ENCODE assay signal across 9 mouse cellular contexts in genomic region chr8:69936050-69936794, GRCm38 (mm10). TPM values are rescaled to one million over a fixed set of nuclear protein-coding genes. Genes with fewer than 3 reads are reported as not detected.
DNase-seq lines count a peak whose midpoint lies in the region; ATAC-seq and TF ChIP-seq lines count a peak whose summit lies in the region.
"Had no signal": no experiment of that assay in that cellular context is flagged by ENCODE, and none has a peak within 500 bp of the region (broad histone marks: within the 10 kb centered on the region; RNA-seq: fewer than 3 reads in every experiment).

No protein-coding gene starts in this region.

- H3K4me3 ChIP-seq in heart, adult 2 months = no peak overlapping the region
- no peak overlapping the region for H3K4me3 ChIP-seq in stomach, postnatal 0 days (ENCODE audit: low read depth, low read length)

- TF ChIP-seq POLR2A in heart, adult 2 months (IDR thresholded peaks at IDR 0.05; ENCODE audit: insufficient read depth, low read depth, low read length) = no peak

- peaks cover 3% of the 10 kb centered on the region for H3K36me3 ChIP-seq in heart, adult 2 months (ENCODE audit: control insufficient read depth, insufficient read depth, low read length)
- H3K36me3 ChIP-seq in stomach, postnatal 0 days (ENCODE audit: control insufficient read depth, insufficient read depth, low read length) = no peaks in the 10 kb centered on the region

- intact Hi-C loops in heart, adult 2 months (cut with DNase I) = loop anchor here (2.0 kb wide), 1 partner anchor 37 kb away; no protein-coding TSS in a partner anchor

- peak overlapping the region; percentile 67 for H3K27ac ChIP-seq in heart, adult 2 months
- peak overlapping the region; percentile 63 for H3K27ac ChIP-seq in stomach, postnatal 0 days (replicated peaks)

- H3K4me2 ChIP-seq in stomach, postnatal 0 days (replicated peaks; ENCODE audit: low read depth) = no peak overlapping the region

- no peaks in the 10 kb centered on the region for H3K9me3 ChIP-seq in stomach, postnatal 0 days (ENCODE audit: control insufficient read depth, low read length)

- ATAC-seq in stomach, postnatal 0 days (ENCODE audit: low FRiP score, low TSS enrichment) = peak; percentile 86

- no peak for TF ChIP-seq EP300 in heart, adult 2 months (IDR thresholded peaks at IDR 0.05; ENCODE audit: insufficient read depth, low read depth, low read length)
- no peak for TF ChIP-seq EP300 in stomach, postnatal 0 days (optimal IDR thresholded peaks at IDR 0.05)

- 32% methylated on average over 7 of the region's 7 CpGs for WGBS in heart, adult 2 months
- 44% methylated on average over 7 of the region's 7 CpGs for WGBS in stomach, postnatal 0 days

- peaks cover 40% of the 10 kb centered on the region for H3K4me1 ChIP-seq in heart, adult 2 months (ENCODE audit: control insufficient read depth, insufficient read depth, low read length)
- 0 out of 2 replicates have a peak, but pooled peaks cover 2% of the 10 kb centered on the region for H3K4me1 ChIP-seq in stomach, postnatal 0 days (replicated peaks; ENCODE audit: control insufficient read depth, insufficient read depth)

- no peaks in the 10 kb centered on the region for H3K27me3 ChIP-seq in heart, adult 2 months (ENCODE audit: control insufficient read depth, insufficient read depth, low read length)
- H3K27me3 ChIP-seq in stomach, postnatal 0 days (ENCODE audit: control insufficient read depth, insufficient read depth, low read length) = no peaks in the 10 kb centered on the region

- peak; percentile 50 for DNase-seq in 416B (ENCODE audit: low read depth)
- DNase-seq in ZHBTc4 (ENCODE audit: low read depth, low spot score) = peak; percentile 99
- DNase-seq in heart, adult 2 months = peak in 1 of 2 experiments; percentile 53
- peak; percentile 61 to 72 for DNase-seq in kidney, adult 8-10 months
- DNase-seq in lung, postnatal 10 days = peak; percentile 90
- peak; percentile 50 for DNase-seq in stomach, postnatal 0 days (ENCODE audit: low spot score)
- no peak for DNase-seq in ovary, postnatal 36 days (ENCODE audit: low spot score)
- DNase-seq in adrenal gland, postnatal 4 days (ENCODE audit: low spot score in 2 of 2) = no peak

- no peak for TF ChIP-seq CTCF in heart, adult 2 months (IDR thresholded peaks at IDR 0.05)
- no peak for TF ChIP-seq CTCF in stomach, postnatal 0 days (IDR thresholded peaks at IDR 0.05; ENCODE audit: low read depth)

- peaks cover 5% of the 10 kb centered on the region for H3K79me2 ChIP-seq in heart, adult 2 months (replicated peaks; ENCODE audit: control insufficient read depth, insufficient read depth, low read length)

- no peak overlapping the region for H3K9ac ChIP-seq in heart, adult 2 months (ENCODE audit: low read depth, low read length)
- 0 out of 2 replicates have a peak overlapping the region, but pooled peaks have one; percentile 9 for H3K9ac ChIP-seq in stomach, postnatal 0 days (ENCODE audit: low read length)

RNA-seq across cellular contexts. Expression of gene Yjefn3, which starts 33.7 kb away (rescaled TPM):
- 10 to 100 TPM; 13.3 to 16.8 TPM for total RNA-seq in heart, adult 2 months (2021)
- 11.5 and 14.2 TPM in 2 replicates for polyA plus RNA-seq in heart, adult 2 months (2012; rRNA removed)
- polyA plus RNA-seq in stomach, postnatal 0 days (2015; fragmentation: Nextera tagmentation; extraction: Ambion mirVana) = 1.6 and 2.7 TPM in 2 replicates
- 1 to 10 TPM; 1.6 to 2.3 TPM for total RNA-seq in adrenal gland, postnatal 4 days (2021)
- total RNA-seq: common myeloid progenitor, adult 5-6 weeks had no signal

RNA-seq across cellular contexts. Expression of gene Ndufa13, which starts 33.9 kb away (rescaled TPM):
- total RNA-seq in heart, adult 2 months (2021) = 100 to 1,000 TPM; 417 to 492 TPM
- polyA plus RNA-seq in heart, adult 2 months (2012; rRNA removed) = 443 and 488 TPM in 2 replicates
- polyA plus RNA-seq in stomach, postnatal 0 days (2015; fragmentation: Nextera tagmentation; extraction: Ambion mirVana) = 199 and 205 TPM in 2 replicates
- total RNA-seq in adrenal gland, postnatal 4 days (2021) = 100 to 1,000 TPM; 133 to 137 TPM

RNA-seq across cellular contexts. Expression of gene Tssk6, which starts 34.2 kb away (rescaled TPM):
- total RNA-seq in heart, adult 2 months (2021) = under 1 TPM; 0.16 to 0.23 TPM
- 0.23 and 0.49 TPM in 2 replicates for polyA plus RNA-seq in heart, adult 2 months (2012; rRNA removed)
- polyA plus RNA-seq in stomach, postnatal 0 days (2015; fragmentation: Nextera tagmentation; extraction: Ambion mirVana) = 2.1 and 2.7 TPM in 2 replicates
- total RNA-seq in adrenal gland, postnatal 4 days (2021) = under 1 TPM; 0.73 to 0.76 TPM
- total RNA-seq: common myeloid progenitor, adult 5-6 weeks had no signal

RNA-seq across cellular contexts. Expression of gene Cilp2, which starts 48.7 kb away (rescaled TPM):
- 1 to 10 TPM; 1.5 to 1.9 TPM for total RNA-seq in heart, adult 2 months (2021)
- polyA plus RNA-seq in heart, adult 2 months (2012; rRNA removed) = 11.2 and 16.8 TPM in 2 replicates
- 0.30 and 0.36 TPM in 2 replicates for polyA plus RNA-seq in stomach, postnatal 0 days (2015; fragmentation: Nextera tagmentation; extraction: Ambion mirVana)
- 1 to 10 TPM in 1 of 2 experiments, under 1 TPM in 1; 0.50 to 1.4 TPM for total RNA-seq in adrenal gland, postnatal 4 days (2021)
- total RNA-seq: common myeloid progenitor, adult 5-6 weeks had no signal

RNA-seq across cellular contexts. Expression of gene Gatad2a, which starts 60.0 kb away (rescaled TPM):
- 10 to 100 TPM; 36.4 TPM for total RNA-seq in heart, adult 2 months (2021)
- polyA plus RNA-seq in heart, adult 2 months (2012; rRNA removed) = 23.7 and 24.7 TPM in 2 replicates
- polyA plus RNA-seq in stomach, postnatal 0 days (2015; fragmentation: Nextera tagmentation; extraction: Ambion mirVana) = 32.4 and 36.4 TPM in 2 replicates
- 100 to 1,000 TPM in 1 of 2 experiments, 10 to 100 TPM in 1; 91.5 to 106 TPM for total RNA-seq in adrenal gland, postnatal 4 days (2021)

Comparison
In these comparisons a context has a peak if more than half of its experiments do, and no peak if none do; other contexts are left out.
1. DNase-seq: peak in 416B (single experiment), ZHBTc4 (single experiment), kidney, adult 8-10 months (2 of 2), lung, postnatal 10 days (single experiment) and stomach, postnatal 0 days (single experiment); none in ovary, postnatal 36 days (single experiment) and adrenal gland, postnatal 4 days (0 of 2).
2. RNA of gene Yjefn3, which starts 33.7 kb away (total RNA-seq): 13.3 to 16.8 TPM in heart, adult 2 months; 1.6 to 2.3 TPM in adrenal gland, postnatal 4 days; every median in the first group is over 4 times any median in the second.